Mouse (Mus musculus): ENCODE measurements at regions not wholly inside any gene's neighbourhood (a gene's known extent, or its start where the extent isn't known, plus 50 kb on each side); places are given as distances from the start of the nearest gene placed in this dataset.

DNA sequence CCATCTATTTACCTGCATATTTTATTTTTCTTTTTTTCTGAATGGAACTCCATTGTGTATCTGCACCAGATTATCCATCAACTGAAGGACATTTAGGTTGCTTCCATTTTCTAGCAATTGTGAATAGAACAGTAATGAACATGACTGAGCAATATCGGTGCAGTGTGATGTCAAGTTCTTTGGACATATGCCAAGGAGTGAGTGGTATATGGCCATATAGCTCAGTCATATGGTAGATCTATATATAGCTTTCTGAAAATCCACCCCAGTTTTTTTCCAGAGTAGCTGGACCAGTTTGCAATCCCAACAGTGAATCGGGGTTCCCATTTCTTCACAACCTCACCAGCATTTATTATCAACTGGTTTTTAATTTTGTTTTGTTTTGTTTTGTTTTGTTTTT is 52.0 kb upstream of the Tent5a start:
- TF ChIP-seq CTCF (IDR thresholded peaks at IDR 0.05) (no peak), POLR2A (IDR thresholded peaks at IDR 0.05; ENCODE audit: insufficient read depth, low read depth, low read length) (no peak)

Measured in heart, adult 2 months (tissue).